Mouse (Mus musculus): Measurements from ENCODE around the gene Gm21985. TPM values are rescaled to one million over a fixed set of nuclear protein-coding genes. Genes with fewer than 3 reads are reported as not detected.
"Not testable (repeated sequence)": the region's sequence is repeated elsewhere in the genome, so short reads cannot be mapped to it uniquely, and the experiment has no call there.

Gm21985 gene
- total RNA-seq, 2 experiments from 2014 or later: 3.7 TPM; not detected in 1

GRCm38 (mm10) chr2:112373141-112373540 lies 107.0 kb downstream of the Gm21985 start:
- Histone ChIP-seq H3K4me3 (no peak overlapping the region), H3K27ac (no peak overlapping the region)
- no peak for TF ChIP-seq CTCF (IDR thresholded peaks at IDR 0.05)
- intact Hi-C loops (cut with DNase I): loop anchor here (10.0 kb wide), 1 partner anchor 932 kb away; no protein-coding TSS in a partner anchor
- no peak for DNase-seq (ENCODE audit: extremely low spot score in 1 of 2, low spot score in 2 of 2)

GRCm38 (mm10) chr2:112374610-112375009 lies 108.5 kb downstream of the Gm21985 start:
- intact Hi-C loops (cut with DNase I): loop anchor here (10.0 kb wide), 1 partner anchor 930 kb away; no protein-coding TSS in a partner anchor
- no peak for TF ChIP-seq CTCF (IDR thresholded peaks at IDR 0.05)
- H3K27ac ChIP-seq: no peak overlapping the region
- DNase-seq (ENCODE audit: extremely low spot score in 1 of 2, low spot score in 2 of 2): no peak
- no peak overlapping the region for H3K4me3 ChIP-seq

GRCm38 (mm10) chr2:112378973-112379898 lies 113.1 kb downstream of the Gm21985 start, which contains the start of gene Katnbl1:
Katnbl1 (plus strand) TSS chr2:112379211.
- peak within 1 kb of the TSS; percentile 96 for H3K4me3 ChIP-seq
- intact Hi-C loops (cut with DNase I): loop anchor here (1.0 to 10.0 kb wide), 4 partner anchors 70 to 926 kb away; partner anchors contain the start of gene Emc7
- DNase-seq (ENCODE audit: extremely low spot score in 1 of 2, low spot score in 2 of 2): peak; percentile 91 to 92
- peak; percentile 93 for TF ChIP-seq CTCF (IDR thresholded peaks at IDR 0.05)
- peak within 1 kb of the TSS; percentile 87 for H3K27ac ChIP-seq

- peak overlapping the region; percentile 87; the same call in 1 of the 2 replicates for H3K27ac ChIP-seq
- intact Hi-C loops (cut with DNase I): no loop called here
Observed at GRCm38 (mm10) chr2:112380131-112380530, 114.0 kb downstream of the Gm21985 start.

GRCm38 (mm10) chr2:112381219-112381618 lies 115.1 kb downstream of the Gm21985 start:
- intact Hi-C loops (cut with DNase I): no loop called here
- TF ChIP-seq CTCF (IDR thresholded peaks at IDR 0.05): no peak
- Histone ChIP-seq H3K4me3 (no peak overlapping the region), H3K27ac (no peak overlapping the region)
- DNase-seq (ENCODE audit: extremely low spot score in 1 of 2, low spot score in 2 of 2): no peak

More at GRCm38 (mm10) chr2:112380131-112380530, 114.0 kb downstream of the Gm21985 start:
- H3K4me3 ChIP-seq: peak overlapping the region; percentile 96
- no peak for DNase-seq (ENCODE audit: extremely low spot score in 1 of 2, low spot score in 2 of 2)
- TF ChIP-seq CTCF (IDR thresholded peaks at IDR 0.05): no peak

- Histone ChIP-seq H3K4me3 (no peak overlapping the region), H3K27ac (no peak overlapping the region; the same call in 1 of the 2 replicates)
- TF ChIP-seq CTCF (IDR thresholded peaks at IDR 0.05): no peak
- intact Hi-C loops (cut with DNase I): no loop called here
- no peak for DNase-seq (ENCODE audit: extremely low spot score in 1 of 2, low spot score in 2 of 2)
Observed at GRCm38 (mm10) chr2:112390843-112391242, 124.7 kb downstream of the Gm21985 start.

- Histone ChIP-seq H3K4me3 (no peak overlapping the region), H3K27ac (no peak overlapping the region; the same call in 1 of the 2 replicates)
- TF ChIP-seq CTCF (IDR thresholded peaks at IDR 0.05): no peak
- intact Hi-C loops (cut with DNase I): no loop called here
- DNase-seq (ENCODE audit: extremely low spot score in 1 of 2, low spot score in 2 of 2): no peak
Observed at GRCm38 (mm10) chr2:112391346-112392000, 125.4 kb downstream of the Gm21985 start.

GRCm38 (mm10) chr2:112392689-112393088 lies 126.6 kb downstream of the Gm21985 start:
- no peak for TF ChIP-seq CTCF (IDR thresholded peaks at IDR 0.05)
- no peak for DNase-seq (ENCODE audit: extremely low spot score in 1 of 2, low spot score in 2 of 2)
- H3K27ac ChIP-seq: no peak overlapping the region
- H3K4me3 ChIP-seq: no peak overlapping the region
- intact Hi-C loops (cut with DNase I): no loop called here

- Histone ChIP-seq H3K27ac (no peak overlapping the region), H3K4me3 (no peak overlapping the region)
- intact Hi-C loops (cut with DNase I): no loop called here
- no peak for TF ChIP-seq CTCF (IDR thresholded peaks at IDR 0.05)
- DNase-seq (ENCODE audit: extremely low spot score in 1 of 2, low spot score in 2 of 2): no peak
Observed at GRCm38 (mm10) chr2:112393958-112394357, 127.8 kb downstream of the Gm21985 start.

GRCm38 (mm10) chr2:112396649-112397048 lies 130.5 kb downstream of the Gm21985 start:
- Histone ChIP-seq H3K27ac (no peak overlapping the region), H3K4me3 (no peak overlapping the region)
- DNase-seq (ENCODE audit: extremely low spot score in 1 of 2, low spot score in 2 of 2): no peak
- intact Hi-C loops (cut with DNase I): no loop called here
- TF ChIP-seq CTCF (IDR thresholded peaks at IDR 0.05): no peak

GRCm38 (mm10) chr2:112407030-112407429 lies 140.9 kb downstream of the Gm21985 start:
- intact Hi-C loops (cut with DNase I): no loop called here
- no peak overlapping the region for H3K27ac ChIP-seq
- no peak overlapping the region for H3K4me3 ChIP-seq
- DNase-seq (ENCODE audit: extremely low spot score in 1 of 2, low spot score in 2 of 2): no peak
- TF ChIP-seq CTCF (IDR thresholded peaks at IDR 0.05): no peak

GRCm38 (mm10) chr2:112425308-112425707 lies 159.2 kb downstream of the Gm21985 start:
- Histone ChIP-seq H3K4me3 (no peak overlapping the region), H3K27ac (no peak overlapping the region)
- no peak for TF ChIP-seq CTCF (IDR thresholded peaks at IDR 0.05)
- intact Hi-C loops (cut with DNase I): no loop called here
- DNase-seq (ENCODE audit: extremely low spot score in 1 of 2, low spot score in 2 of 2): no peak

- H3K27ac ChIP-seq; H3K4me3 ChIP-seq; intact Hi-C loops (cut with DNase I); DNase-seq (ENCODE audit: extremely low spot score in 1 of 2, low spot score in 2 of 2): not testable (repeated sequence)
Observed at GRCm38 (mm10) chr2:112428534-112428933, 162.4 kb downstream of the Gm21985 start.

Data from left cerebral cortex, adult 2 months (tissue).